Mouse (Mus musculus) stomach, postnatal 0 days (tissue): Measurements from ENCODE around the gene Nfic. TPM values are rescaled to one million over a fixed set of nuclear protein-coding genes. Genes with fewer than 3 reads are reported as not detected.

Source experiments
- ATAC-seq: fragments of 200-750 bp; cut with Nextera tagmentation; 2 replicates; pipeline ENCODE4 v1.8.0; 2017; ENCODE audit not compliant: low FRiP score, low TSS enrichment
- DNase-seq: peaks from one replicate; pipeline ENCODE4 v3.0.0-alpha.2; 2016; ENCODE audit warnings: low spot score
- H3K27ac ChIP-seq: fragments of 300-500 bp; sonication (generic); replicated peaks from 2 replicates; pipeline ENCODE4 v1.5.1; 2014; ENCODE audit warnings: mild to moderate bottlenecking, control low read depth
- H3K27me3 ChIP-seq: fragments of 300-500 bp; sonication (generic); 2 replicates; pipeline ENCODE4 v1.6.1; 2014; ENCODE audit warnings: low read length; ENCODE audit not compliant: control insufficient read depth, insufficient read depth
- H3K36me3 ChIP-seq: fragments of 300-500 bp; sonication (generic); 2 replicates; pipeline ENCODE4 v1.6.1; 2014; ENCODE audit warnings: low read length, mixed read lengths; ENCODE audit not compliant: control insufficient read depth, insufficient read depth
- H3K4me1 ChIP-seq: fragments of 300-500 bp; sonication (generic); replicated peaks from 2 replicates; pipeline ENCODE4 v1.6.1; 2014; ENCODE audit warnings: antibody characterized with exemption; ENCODE audit not compliant: control insufficient read depth, insufficient read depth
- H3K4me2 ChIP-seq: fragments of 300-500 bp; sonication (generic); replicated peaks from 2 replicates; pipeline ENCODE4 v1.6.1; 2014; ENCODE audit warnings: low read depth, mild to moderate bottlenecking, control low read depth, moderate library complexity
- H3K4me3 ChIP-seq: fragments of 300-500 bp; sonication (generic); 2 replicates; pipeline ENCODE4 v1.5.1; 2014; ENCODE audit warnings: low read depth, low read length, control low read depth
- H3K9ac ChIP-seq: fragments of 300-500 bp; sonication (generic); 2 replicates; pipeline ENCODE4 v1.6.1; 2014; ENCODE audit warnings: mild to moderate bottlenecking, low read length, control low read depth, mixed read lengths
- H3K9me3 ChIP-seq: fragments of 300-500 bp; sonication (generic); 2 replicates; pipeline ENCODE4 v1.6.1; 2016; ENCODE audit warnings: low read length; ENCODE audit not compliant: control insufficient read depth
- CTCF ChIP-seq: IDR thresholded peaks from 2 replicates; pipeline ENCODE4 v1.5.1; 2016; ENCODE audit warnings: antibody characterized with exemption, low read depth, mild to moderate bottlenecking, moderate library complexity
- EP300 ChIP-seq: optimal IDR thresholded peaks from 2 replicates; pipeline ENCODE3; 2016; ENCODE audit warnings: antibody characterized with exemption
- WGBS: fragments of 180-500 bp; shearing (Covaris S2); extraction: QIAGEN DNeasy Blood & Tissue Kit; methylation state at CpG from one replicate; pipeline ENCODE4 v1.1.7; 2014; 5-methylcytosine and 5-hydroxymethylcytosine counted together
- polyA plus RNA-seq: library from polyadenylated mRNA; unstranded; fragments of >200 nt; fragmentation: Nextera tagmentation; extraction: Ambion mirVana; gene quantifications from 2 replicates; pipeline ENCODE4 v1.2.1, GENCODE M21; 2015

The Nfic gene
- polyA plus RNA-seq, 1 experiment from 2014 or later = 40.4 TPM

DNA sequence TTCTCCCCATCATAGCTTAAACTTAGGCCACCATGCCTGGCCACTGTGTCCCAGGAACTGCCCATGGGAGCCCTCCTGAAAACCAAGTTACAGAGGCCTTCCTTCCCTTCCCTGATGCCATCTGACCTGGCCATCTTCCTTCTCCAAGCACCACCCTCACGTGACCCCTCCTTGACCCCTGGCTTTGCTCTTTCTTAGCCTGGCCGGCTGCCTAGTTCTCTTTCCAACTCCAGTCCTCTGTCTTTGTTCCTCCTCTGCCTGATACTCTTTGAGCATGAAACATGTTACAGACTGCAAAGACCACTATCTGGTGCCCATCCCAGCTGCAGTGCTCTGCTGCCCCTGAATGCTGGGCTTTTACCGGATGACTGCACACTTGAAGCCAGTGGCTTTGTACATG is 66.1 kb downstream of the Nfic start:
- no peak overlapping the region for H3K4me2 ChIP-seq
- peaks cover 13% of the 10 kb centered on the region for H3K4me1 ChIP-seq
- WGBS = 42% methylated on average over 3 of the region's 3 CpGs
- peak overlapping the region; percentile 31; the same call in 1 of the 2 replicates for H3K9ac ChIP-seq
- H3K9me3 ChIP-seq = no peaks in the 10 kb centered on the region
- TF ChIP-seq EP300 = no peak
- TF ChIP-seq CTCF = no peak
- no peak overlapping the region for H3K4me3 ChIP-seq
- no peak for DNase-seq
- peaks cover 15% of the 10 kb centered on the region; the same call in 1 of the 2 replicates for H3K36me3 ChIP-seq
- no peak for ATAC-seq
- no peaks in the 10 kb centered on the region for H3K27me3 ChIP-seq
- H3K27ac ChIP-seq = 0 out of 2 replicates have a peak overlapping the region, but pooled peaks have one; percentile 24

GRCm38 (mm10) chr10:81388505-81389055 is 66.9 kb downstream of the Nfic start, which contains the start of gene Gm48552:
Gene Gm48552 (plus strand): TSS chr10:81389005.
- no peak within 1 kb of the TSS for H3K4me2 ChIP-seq
- no peaks in the 10 kb centered on the region for H3K27me3 ChIP-seq
- H3K9me3 ChIP-seq = no peaks in the 10 kb centered on the region
- H3K4me3 ChIP-seq = no peak within 1 kb of the TSS
- H3K9ac ChIP-seq = peak within 1 kb of the TSS; percentile 31; the same call in 1 of the 2 replicates
- peak within 1 kb of the TSS; percentile 24; the same call in 1 of the 2 replicates for H3K27ac ChIP-seq
- WGBS = 52% methylated on average over 5 of the region's 5 CpGs
- DNase-seq (peak; percentile 70), ATAC-seq (peak; percentile 5; the same call in 1 of the 2 replicates)
- H3K4me1 ChIP-seq = peaks cover 12% of the 10 kb centered on the region
- peaks cover 15% of the 10 kb centered on the region; the same call in 1 of the 2 replicates for H3K36me3 ChIP-seq
- no peak for TF ChIP-seq EP300
- no peak for TF ChIP-seq CTCF

GRCm38 (mm10) chr10:81387716-81388115 is 67.7 kb downstream of the Nfic start:
- ATAC-seq = no peak
- Histone ChIP-seq H3K4me2 (no peak overlapping the region), H3K9me3 (no peaks in the 10 kb centered on the region), H3K4me3 (no peak overlapping the region), H3K9ac (no peak overlapping the region), H3K36me3 (peaks cover 15% of the 10 kb centered on the region; the same call in 1 of the 2 replicates), H3K27ac (no peak overlapping the region), H3K27me3 (no peaks in the 10 kb centered on the region), H3K4me1 (peaks cover 11% of the 10 kb centered on the region; the same call in 1 of the 2 replicates)
- 94% methylated on average over 20 of the region's 20 CpGs for WGBS
- DNase-seq = no peak
- TF ChIP-seq EP300 (no peak), CTCF (no peak)

- TF ChIP-seq CTCF (no peak), EP300 (no peak)
- H3K9ac ChIP-seq = 0 out of 2 replicates have a peak overlapping the region, but pooled peaks have one; percentile 8
- no peaks in the 10 kb centered on the region for H3K27me3 ChIP-seq
- DNase-seq = no peak
- WGBS = 74% methylated on average over 22 of the region's 22 CpGs
- ATAC-seq = no peak
- peaks cover 11% of the 10 kb centered on the region; the same call in 1 of the 2 replicates for H3K4me1 ChIP-seq
- H3K9me3 ChIP-seq = no peaks in the 10 kb centered on the region
- H3K4me2 ChIP-seq = no peak overlapping the region
- peaks cover 15% of the 10 kb centered on the region; the same call in 1 of the 2 replicates for H3K36me3 ChIP-seq
- no peak overlapping the region for H3K27ac ChIP-seq
- no peak overlapping the region; the same call in 1 of the 2 replicates for H3K4me3 ChIP-seq
These were observed 69.7 kb downstream of the Nfic start for GRCm38 (mm10) chr10:81385603-81386306.

DNA sequence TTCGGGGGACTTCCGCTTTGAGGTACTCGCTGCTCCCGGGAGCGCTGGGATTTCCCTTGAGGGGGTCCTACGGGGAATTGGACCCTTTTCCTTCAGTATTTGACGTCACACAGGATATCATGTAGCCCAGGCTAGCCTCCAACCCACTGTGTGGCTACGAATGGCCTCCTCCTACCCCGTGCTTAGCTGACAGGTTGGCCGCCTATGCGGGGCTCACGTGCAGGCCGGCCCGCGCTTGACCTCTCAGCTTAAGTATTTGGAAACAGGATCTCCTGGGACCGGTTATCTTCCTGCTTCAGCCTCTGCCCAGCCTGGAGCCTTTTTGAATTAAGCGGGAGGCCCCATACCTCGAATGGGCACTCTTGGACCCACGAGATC is 70.8 kb downstream of the Nfic start:
- H3K4me2 ChIP-seq = peak overlapping the region; percentile 89
- TF ChIP-seq EP300 (no peak), CTCF (no peak)
- H3K27me3 ChIP-seq = no peaks in the 10 kb centered on the region
- H3K9me3 ChIP-seq = no peaks in the 10 kb centered on the region
- H3K27ac ChIP-seq = peak overlapping the region; percentile 95
- DNase-seq (peak; percentile 55), ATAC-seq (peak; percentile 25)
- H3K9ac ChIP-seq = peak overlapping the region; percentile 92
- H3K4me3 ChIP-seq = peak overlapping the region; percentile 86
- peaks cover 10% of the 10 kb centered on the region; the same call in 1 of the 2 replicates for H3K4me1 ChIP-seq
- H3K36me3 ChIP-seq = peaks cover 15% of the 10 kb centered on the region; the same call in 1 of the 2 replicates
- WGBS = 0% methylated on average over 19 of the region's 19 CpGs
